Mouse (Mus musculus) CH12.LX (cell line): ENCODE measurements around the gene Fam122b. TPM values are rescaled to one million over a fixed set of nuclear protein-coding genes. Genes with fewer than 3 reads are reported as not detected.

Experiments used
- DNase-seq: peaks from one replicate; pipeline ENCODE4 v3.0.0-alpha.2; 2013; ENCODE audit errors: extremely low read depth
- H3K27ac ChIP-seq: 2 replicates; pipeline ENCODE4 v1.5.1; 2012; ENCODE audit warnings: low read depth, mild to moderate bottlenecking, control low read depth, moderate library complexity; ENCODE audit not compliant: insufficient read depth
- H3K27me3 ChIP-seq: replicated peaks from 2 replicates; pipeline ENCODE3; 2012; ENCODE audit warnings: inconsistent platforms
- H3K36me3 ChIP-seq, 2 experiments: replicated peaks in 1 of 2; 2 replicates each; pipeline versions ENCODE3 to v1.6.1; 2012; ENCODE audit warnings: inconsistent platforms in 1 of 2, low read length in 1 of 2, mild to moderate bottlenecking in 1 of 2, mixed read lengths in 1 of 2, moderate library complexity in 1 of 2; ENCODE audit not compliant: control insufficient read depth in 1 of 2, insufficient read depth in 1 of 2
- H3K4me1 ChIP-seq, 2 experiments: 2 replicates each; pipeline ENCODE4 v1.6.1; 2012; ENCODE audit warnings: inconsistent platforms in 1 of 2, moderate library complexity in 1 of 2; ENCODE audit not compliant: insufficient read depth in 2 of 2, control insufficient read depth in 1 of 2
- H3K4me2 ChIP-seq: 2 replicates; pipeline ENCODE4 v1.6.1; 2012; ENCODE audit warnings: low read depth, mild to moderate bottlenecking, control low read depth; ENCODE audit not compliant: poor library complexity, insufficient read depth, severe bottlenecking
- H3K4me3 ChIP-seq, 3 experiments: fragments of 150-350 bp in 1 of 3; sonication (generic) in 1 of 3; replicated peaks in 1 of 3; 2 replicates each; pipeline versions ENCODE3 to v1.5.1; 2011 to 2012; ENCODE audit warnings: low read depth in 2 of 3, low read length in 2 of 3, mild to moderate bottlenecking in 2 of 3, moderate library complexity in 2 of 3, control low read depth in 1 of 3, improper control_type of control experiment in 1 of 3, inconsistent platforms in 1 of 3, mixed read lengths in 1 of 3; ENCODE audit not compliant: poor library complexity in 1 of 3
- H3K79me2 ChIP-seq: replicated peaks from 2 replicates; pipeline ENCODE4 v1.6.1; 2012; ENCODE audit warnings: mild to moderate bottlenecking, moderate library complexity; ENCODE audit not compliant: control insufficient read depth, poor library complexity, insufficient read depth, severe bottlenecking; ENCODE audit errors: extremely low read depth
- H3K9ac ChIP-seq: 2 replicates; pipeline ENCODE4 v1.6.1; 2012; ENCODE audit warnings: low read depth, mild to moderate bottlenecking, control low read depth, moderate library complexity; ENCODE audit not compliant: insufficient read depth
- H3K9me3 ChIP-seq: replicated peaks from 2 replicates; pipeline ENCODE3; 2012; ENCODE audit warnings: low read length, inconsistent platforms, mixed read lengths
- BHLHE40 ChIP-seq: IDR thresholded peaks from 2 replicates; pipeline ENCODE4 v1.6.1; 2011; ENCODE audit warnings: mild to moderate bottlenecking, low read depth, low read length, improper control_type of control experiment
- CHD1 ChIP-seq: IDR thresholded peaks from 2 replicates; pipeline ENCODE4 v1.6.1; 2012; ENCODE audit warnings: low read depth, low read length, improper control_type of control experiment, inconsistent platforms
- CHD2 ChIP-seq: IDR thresholded peaks from 2 replicates; pipeline ENCODE4 v1.6.1; 2011; ENCODE audit warnings: low read length, improper control_type of control experiment
- CTCF ChIP-seq, 2 experiments: IDR thresholded peaks in 1 of 2; conservative IDR thresholded peaks in 1 of 2; 2 replicates each; pipeline ENCODE4 v1.5.1; 2011 to 2012; ENCODE audit warnings: low read depth in 2 of 2, low read length in 2 of 2, improper control_type of control experiment in 1 of 2, inconsistent platforms in 1 of 2, mild to moderate bottlenecking in 1 of 2, moderate library complexity in 1 of 2
- ELF1 ChIP-seq: IDR thresholded peaks from 2 replicates; pipeline ENCODE4 v1.6.1; 2014; ENCODE audit warnings: low read depth, mild to moderate bottlenecking, inconsistent platforms, low read length, improper control_type of control experiment
- ETS1 ChIP-seq: conservative IDR thresholded peaks from 2 replicates; pipeline ENCODE4 v1.6.1; 2012; ENCODE audit warnings: low read depth, mild to moderate bottlenecking, inconsistent platforms, low read length, improper control_type of control experiment, moderate library complexity
- GABPA ChIP-seq: IDR thresholded peaks from 2 replicates; pipeline ENCODE4 v1.6.1; 2012; ENCODE audit warnings: low read depth, low read length, improper control_type of control experiment, inconsistent platforms; ENCODE audit not compliant: insufficient replicate concordance
- KAT2A ChIP-seq: IDR thresholded peaks from 2 replicates; pipeline ENCODE4 v1.6.1; 2012; ENCODE audit warnings: low read length, improper control_type of control experiment, inconsistent platforms; ENCODE audit not compliant: insufficient replicate concordance
- MAFK ChIP-seq: IDR thresholded peaks from 2 replicates; pipeline ENCODE4 v1.6.1; 2011; ENCODE audit warnings: low read length, improper control_type of control experiment; ENCODE audit not compliant: insufficient replicate concordance
- MAX ChIP-seq: IDR thresholded peaks from 2 replicates; pipeline ENCODE4 v1.6.1; 2011; ENCODE audit warnings: low read length, improper control_type of control experiment
- MEF2A ChIP-seq: IDR thresholded peaks from 2 replicates; pipeline ENCODE4 v1.6.1; 2014; ENCODE audit warnings: low read depth, mild to moderate bottlenecking, inconsistent platforms, low read length, improper control_type of control experiment, borderline replicate concordance
- MXI1 ChIP-seq: IDR thresholded peaks from 2 replicates; pipeline ENCODE4 v1.6.1; 2011; ENCODE audit warnings: mild to moderate bottlenecking, low read depth, low read length, improper control_type of control experiment
- PAX5 ChIP-seq: IDR thresholded peaks from 2 replicates; pipeline ENCODE4 v1.6.1; 2012; ENCODE audit warnings: low read length, inconsistent platforms, mixed read lengths
- POLR2A ChIP-seq: IDR thresholded peaks from 2 replicates; pipeline ENCODE4 v1.6.1; 2011; ENCODE audit warnings: low read depth, mild to moderate bottlenecking, improper control_type of control experiment, low read length
- POLR2AphosphoS2 ChIP-seq: IDR thresholded peaks from 2 replicates; pipeline ENCODE4 v1.6.1; 2011; ENCODE audit warnings: low read depth, low read length, improper control_type of control experiment
- RAD21 ChIP-seq: IDR thresholded peaks from 2 replicates; pipeline ENCODE4 v1.6.1; 2011; ENCODE audit warnings: low read depth, mild to moderate bottlenecking, low read length, improper control_type of control experiment, moderate library complexity
- RCOR1 ChIP-seq: conservative IDR thresholded peaks from 2 replicates; pipeline ENCODE4 v1.6.1; 2012; ENCODE audit warnings: low read depth, mild to moderate bottlenecking, inconsistent platforms, low read length, improper control_type of control experiment
- SMC3 ChIP-seq: IDR thresholded peaks from 2 replicates; pipeline ENCODE4 v1.6.1; 2011; ENCODE audit warnings: low read depth, low read length, improper control_type of control experiment
- TCF12 ChIP-seq: IDR thresholded peaks from 2 replicates; pipeline ENCODE4 v1.6.1; 2014; ENCODE audit warnings: low read depth, mild to moderate bottlenecking, inconsistent platforms, low read length, improper control_type of control experiment
- USF1 ChIP-seq: IDR thresholded peaks from 2 replicates; pipeline ENCODE4 v1.6.1; 2014; ENCODE audit warnings: low read depth, mild to moderate bottlenecking, inconsistent platforms, low read length, improper control_type of control experiment
- USF2 ChIP-seq: conservative IDR thresholded peaks from 2 replicates; pipeline ENCODE4 v1.6.1; 2011; ENCODE audit warnings: low read depth, low read length, improper control_type of control experiment
- ZC3H11A ChIP-seq: IDR thresholded peaks from 2 replicates; pipeline ENCODE4 v1.6.1; 2012; ENCODE audit warnings: low read depth, mild to moderate bottlenecking, inconsistent platforms, low read length, improper control_type of control experiment
- dilution Hi-C: fragments of 300-500 bp; cut with MboI; formaldehyde crosslinking; loops from 2 replicates; pipeline ENCODE4 v1.14.3; 2020; ENCODE audit warnings: low sequenced_read_pairs; ENCODE audit not compliant: extremely low pct_unique_long_range_greater_than_20kb, extremely low pct_ligation_motif_present
- in situ Hi-C: fragments of 300-500 bp; cut with MboI; formaldehyde crosslinking; loops from 3 replicates; pipeline ENCODE4 v1.14.3; 2019; ENCODE audit warnings: low sequenced_read_pairs, low pct_ligation_motif_present, low pct_unique_long_range_greater_than_20kb, mixed read lengths
- polyA plus RNA-seq: library from polyadenylated mRNA; unstranded; fragments of >175 nt; gene quantifications from 2 replicates; pipeline ENCODE4 v1.2.1, GENCODE M21; 2012; ENCODE audit warnings: low read depth; ENCODE audit not compliant: insufficient read length
- total RNA-seq, 2 experiments: library from RNA; depleted of rRNA; stranded (reverse); fragments of 300-350 nt in 1 of 2; fragments of >200 nt in 1 of 2; gene quantifications; 2 replicates each; pipeline ENCODE4 v1.2.3; 2012 to 2014

The Fam122b gene
- total and polyA plus RNA-seq, 3 experiments = 5.4 to 24.4 (median 16.4) TPM

- no peaks in the 10 kb centered on the region for H3K9me3 ChIP-seq
- H3K4me3 ChIP-seq = no peak overlapping the region
- no peaks in the 10 kb centered on the region for H3K4me1 ChIP-seq
- no peak for DNase-seq
- TF ChIP-seq MEF2A (no peak), SMC3 (no peak), ZC3H11A (no peak), PAX5 (no peak), POLR2A (no peak), MAX (no peak), CHD1 (no peak), USF1 (no peak), USF2 (no peak), TCF12 (no peak), MAFK (no peak)
- no peak overlapping the region for H3K9ac ChIP-seq
- H3K27me3 ChIP-seq = no peaks in the 10 kb centered on the region
- no peak overlapping the region for H3K27ac ChIP-seq
- H3K4me2 ChIP-seq = no peak overlapping the region
- dilution Hi-C loops (no loop called here), in situ Hi-C loops (no loop called here)
- H3K36me3 ChIP-seq = no peaks in the 10 kb centered on the region
- no peaks in the 10 kb centered on the region for H3K79me2 ChIP-seq
These were observed 55.8 kb downstream of the Fam122b start for GRCm38 (mm10) chrX:53213838-53214237.

- no peaks in the 10 kb centered on the region for H3K79me2 ChIP-seq
- no peak overlapping the region for H3K27ac ChIP-seq
- no peak for DNase-seq
- TF ChIP-seq MAX = no peak
- TF ChIP-seq MXI1 = no peak
- TF ChIP-seq KAT2A = no peak
- TF ChIP-seq GABPA = no peak
- TF ChIP-seq BHLHE40 = no peak
- no peak for TF ChIP-seq POLR2AphosphoS2
- TF ChIP-seq ELF1 = no peak
- no peak for TF ChIP-seq ETS1
- TF ChIP-seq RAD21 = no peak
- TF ChIP-seq TCF12 = no peak
- TF ChIP-seq SMC3 = no peak
- no peak for TF ChIP-seq RCOR1
- no peak for TF ChIP-seq CHD2
- no peak for TF ChIP-seq CTCF (conservative IDR thresholded peaks at IDR 0.05 in 1 of 2, IDR thresholded peaks at IDR 0.05 in 1 of 2; ENCODE audit: low read depth in 2 of 2, low read length in 2 of 2)
- TF ChIP-seq, all 38 proteins: peak for 0
- Histone ChIP-seq H3K36me3 (no peaks in the 10 kb centered on the region), H3K9me3 (no peaks in the 10 kb centered on the region), H3K9ac (no peak overlapping the region), H3K4me2 (no peak overlapping the region), H3K4me3 (no peak overlapping the region), H3K27me3 (no peaks in the 10 kb centered on the region), H3K4me1 (peaks cover 0 to 3% of the 10 kb centered on the region in 2 experiments; a peak in 1 of 4 replicates)
- in situ Hi-C loops (no loop called here), dilution Hi-C loops (no loop called here)
These were observed 57.1 kb downstream of the Fam122b start for GRCm38 (mm10) chrX:53212485-53212884.
